Mouse (Mus musculus): ENCODE results near the gene Cdh5. TPM values are rescaled to one million over a fixed set of nuclear protein-coding genes. Genes with fewer than 3 reads are reported as not detected.

The Cdh5 gene
- polyA plus RNA-seq, 1 experiment from 2014 or later, result 18.0 TPM

DNA sequence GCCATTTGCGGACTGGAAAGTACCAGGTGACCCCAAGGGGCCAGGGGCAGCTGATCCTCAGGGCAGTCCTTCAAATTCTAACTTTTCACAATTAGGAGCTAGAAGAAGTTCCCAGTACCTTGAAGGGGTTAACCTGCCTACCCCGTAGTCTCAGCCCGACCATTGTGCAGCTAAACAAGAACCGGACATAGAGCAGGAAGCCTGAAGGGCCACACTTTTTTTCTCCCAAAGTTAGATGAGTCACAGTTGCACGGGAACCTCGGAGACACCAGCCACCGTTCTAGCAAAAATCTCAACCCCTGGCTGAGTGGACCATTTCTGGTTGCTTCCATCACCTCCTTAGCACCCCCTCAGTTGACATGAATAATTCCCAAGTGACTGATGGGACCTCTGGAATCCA is 2.0 kb downstream of the Cdh5 start:
- no peak overlapping the region for H3K9ac ChIP-seq (ENCODE audit: low read length)
- H3K9me3 ChIP-seq (ENCODE audit: control insufficient read depth, low read length), result no peaks in the 10 kb centered on the region
- no peak overlapping the region for H3K4me2 ChIP-seq
- no peaks in the 10 kb centered on the region for H3K27me3 ChIP-seq (ENCODE audit: control insufficient read depth, insufficient read depth, low read length)
- DNase-seq (ENCODE audit: low spot score, missing footprints) (no peak), ATAC-seq (ENCODE audit: low FRiP score) (no peak)
- H3K4me3 ChIP-seq (ENCODE audit: low read depth, low read length), result no peak overlapping the region
- WGBS, result 74% methylated on average over 7 of the region's 7 CpGs
- H3K27ac ChIP-seq (ENCODE audit: low read depth, low read length), result no peak overlapping the region
- H3K36me3 ChIP-seq (ENCODE audit: control insufficient read depth, insufficient read depth, low read length), result no peaks in the 10 kb centered on the region
- H3K4me1 ChIP-seq (ENCODE audit: control insufficient read depth, insufficient read depth, low read length), result no peaks in the 10 kb centered on the region; the same call in 1 of the 2 replicates

DNA sequence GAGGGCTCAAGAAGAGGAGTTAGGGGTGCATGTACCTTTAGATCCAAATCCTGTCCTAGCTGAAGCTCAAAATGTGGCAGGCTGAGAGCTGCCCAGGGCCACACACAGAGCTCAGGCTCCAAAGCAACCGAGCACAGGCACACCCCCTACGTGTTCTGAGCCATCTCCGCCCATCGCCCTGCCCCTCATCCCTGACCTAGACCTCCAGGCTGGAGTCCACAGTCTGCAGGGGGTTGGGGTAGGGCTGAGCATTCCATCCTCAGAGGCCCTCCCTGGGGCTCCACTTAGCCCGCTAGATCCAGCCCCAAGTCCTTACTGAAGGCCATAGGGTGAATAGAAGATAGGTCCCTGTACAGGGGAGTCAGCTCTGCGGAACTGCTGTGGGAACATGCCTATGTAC is 4.3 kb downstream of the Cdh5 start:
- Histone ChIP-seq H3K27ac (ENCODE audit: low read depth, low read length) (no peak overlapping the region), H3K36me3 (ENCODE audit: control insufficient read depth, insufficient read depth, low read length) (no peaks in the 10 kb centered on the region), H3K4me3 (ENCODE audit: low read depth, low read length) (no peak overlapping the region), H3K27me3 (ENCODE audit: control insufficient read depth, insufficient read depth, low read length) (no peaks in the 10 kb centered on the region), H3K9ac (ENCODE audit: low read length) (no peak overlapping the region), H3K4me2 (no peak overlapping the region), H3K4me1 (ENCODE audit: control insufficient read depth, insufficient read depth, low read length) (no peaks in the 10 kb centered on the region; the same call in 1 of the 2 replicates), H3K9me3 (ENCODE audit: control insufficient read depth, low read length) (no peaks in the 10 kb centered on the region)
- 49% methylated on average over 6 of the region's 6 CpGs for WGBS
- DNase-seq (ENCODE audit: low spot score, missing footprints) (no peak), ATAC-seq (ENCODE audit: low FRiP score) (no peak)

DNA sequence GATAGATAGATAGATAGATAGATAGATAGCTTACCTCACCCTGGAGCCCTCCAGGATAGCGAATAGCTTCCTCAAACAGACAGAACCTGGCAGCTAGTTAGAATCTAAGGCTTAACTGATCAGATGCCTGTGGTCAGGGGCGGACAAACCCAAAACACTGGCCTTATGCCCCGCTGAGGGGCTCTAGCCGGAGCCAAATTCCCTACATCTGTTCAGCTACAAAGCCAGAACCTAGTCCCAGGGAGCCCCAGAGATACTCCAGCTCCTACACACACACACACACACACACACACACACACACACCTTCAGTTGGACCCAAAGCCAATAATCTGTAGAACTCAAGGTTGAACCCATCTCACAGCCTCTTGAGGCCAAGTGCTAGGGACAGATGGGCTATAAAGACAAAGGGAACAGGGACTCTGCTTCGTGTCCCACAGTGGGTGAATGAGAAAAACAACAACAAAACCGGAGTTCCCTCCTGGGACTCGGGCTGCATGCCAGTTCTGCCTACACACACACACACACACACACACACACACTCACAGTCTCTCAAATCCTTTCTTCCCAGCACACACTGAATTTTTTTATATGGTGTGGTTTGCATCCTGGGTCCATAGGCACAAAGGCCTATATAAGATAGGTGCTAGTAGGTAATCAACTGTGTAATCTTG is 5.0 kb downstream of the Cdh5 start:
- Histone ChIP-seq H3K27me3 (ENCODE audit: control insufficient read depth, insufficient read depth, low read length) (no peaks in the 10 kb centered on the region), H3K9me3 (ENCODE audit: control insufficient read depth, low read length) (no peaks in the 10 kb centered on the region), H3K4me1 (ENCODE audit: control insufficient read depth, insufficient read depth, low read length) (no peaks in the 10 kb centered on the region; the same call in 1 of the 2 replicates), H3K36me3 (ENCODE audit: control insufficient read depth, insufficient read depth, low read length) (no peaks in the 10 kb centered on the region), H3K27ac (ENCODE audit: low read depth, low read length) (no peak overlapping the region), H3K9ac (ENCODE audit: low read length) (no peak overlapping the region), H3K4me2 (no peak overlapping the region), H3K4me3 (ENCODE audit: low read depth, low read length) (no peak overlapping the region)
- WGBS, result 69% methylated on average over 7 of the region's 7 CpGs
- DNase-seq (ENCODE audit: low spot score, missing footprints) (no peak), ATAC-seq (ENCODE audit: low FRiP score) (no peak)

DNA sequence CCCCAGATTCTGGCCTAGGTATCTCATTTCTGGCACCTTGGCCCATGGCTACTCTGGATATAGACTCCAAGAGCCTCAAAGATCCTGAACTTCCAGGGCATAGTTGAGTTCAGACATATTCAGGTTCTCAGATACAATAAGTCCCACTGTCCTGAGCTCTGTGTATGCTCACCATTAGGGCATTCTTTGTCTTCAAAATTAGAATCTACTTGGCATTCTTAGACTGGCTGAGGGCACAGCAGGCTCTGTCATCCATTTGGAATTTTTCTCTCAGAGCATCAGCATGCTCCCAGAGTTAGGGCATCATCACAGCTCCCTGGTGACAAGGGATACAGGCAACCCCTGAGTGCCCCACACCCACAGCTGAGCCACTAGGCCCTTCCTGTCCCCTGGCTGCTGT is 5.7 kb downstream of the Cdh5 start:
- no peaks in the 10 kb centered on the region; the same call in 1 of the 2 replicates for H3K4me1 ChIP-seq (ENCODE audit: control insufficient read depth, insufficient read depth, low read length)
- no peaks in the 10 kb centered on the region for H3K9me3 ChIP-seq (ENCODE audit: control insufficient read depth, low read length)
- no peak overlapping the region for H3K4me3 ChIP-seq (ENCODE audit: low read depth, low read length)
- H3K9ac ChIP-seq (ENCODE audit: low read length), result no peak overlapping the region
- ATAC-seq (ENCODE audit: low FRiP score) (no peak), DNase-seq (ENCODE audit: low spot score, missing footprints) (no peak)
- H3K27me3 ChIP-seq (ENCODE audit: control insufficient read depth, insufficient read depth, low read length), result no peaks in the 10 kb centered on the region
- no peaks in the 10 kb centered on the region for H3K36me3 ChIP-seq (ENCODE audit: control insufficient read depth, insufficient read depth, low read length)
- no peak overlapping the region for H3K27ac ChIP-seq (ENCODE audit: low read depth, low read length)
- H3K4me2 ChIP-seq, result no peak overlapping the region

DNA sequence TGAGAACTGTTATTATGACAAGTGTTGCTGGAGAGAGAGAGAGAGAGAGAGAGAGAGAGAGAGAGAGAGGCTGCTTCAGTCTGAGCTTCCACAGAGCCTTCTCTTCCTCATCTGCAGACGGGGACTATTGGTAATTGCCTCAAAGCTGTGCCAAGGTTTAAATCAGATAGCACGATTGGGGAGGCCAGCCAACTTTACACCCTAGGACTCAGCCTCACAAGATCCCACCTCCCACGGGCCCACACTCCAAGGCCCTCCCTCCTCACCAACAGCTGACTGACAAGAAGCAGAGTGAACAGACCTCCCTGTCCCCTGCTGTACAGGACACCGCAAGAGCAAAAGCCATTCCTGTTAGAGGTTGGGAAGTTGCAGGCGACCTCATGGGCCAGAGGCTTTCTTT is 6.6 kb downstream of the Cdh5 start:
- no peak overlapping the region for H3K9ac ChIP-seq (ENCODE audit: low read length)
- DNase-seq (ENCODE audit: low spot score, missing footprints) (no peak), ATAC-seq (ENCODE audit: low FRiP score) (no peak)
- no peaks in the 10 kb centered on the region for H3K36me3 ChIP-seq (ENCODE audit: control insufficient read depth, insufficient read depth, low read length)
- H3K27me3 ChIP-seq (ENCODE audit: control insufficient read depth, insufficient read depth, low read length), result no peaks in the 10 kb centered on the region
- H3K4me3 ChIP-seq (ENCODE audit: low read depth, low read length), result no peak overlapping the region
- no peaks in the 10 kb centered on the region; the same call in 1 of the 2 replicates for H3K4me1 ChIP-seq (ENCODE audit: control insufficient read depth, insufficient read depth, low read length)
- no peaks in the 10 kb centered on the region for H3K9me3 ChIP-seq (ENCODE audit: control insufficient read depth, low read length)
- no peak overlapping the region for H3K27ac ChIP-seq (ENCODE audit: low read depth, low read length)
- H3K4me2 ChIP-seq, result no peak overlapping the region
- WGBS, result 54% methylated on average over 5 of the region's 5 CpGs

DNA sequence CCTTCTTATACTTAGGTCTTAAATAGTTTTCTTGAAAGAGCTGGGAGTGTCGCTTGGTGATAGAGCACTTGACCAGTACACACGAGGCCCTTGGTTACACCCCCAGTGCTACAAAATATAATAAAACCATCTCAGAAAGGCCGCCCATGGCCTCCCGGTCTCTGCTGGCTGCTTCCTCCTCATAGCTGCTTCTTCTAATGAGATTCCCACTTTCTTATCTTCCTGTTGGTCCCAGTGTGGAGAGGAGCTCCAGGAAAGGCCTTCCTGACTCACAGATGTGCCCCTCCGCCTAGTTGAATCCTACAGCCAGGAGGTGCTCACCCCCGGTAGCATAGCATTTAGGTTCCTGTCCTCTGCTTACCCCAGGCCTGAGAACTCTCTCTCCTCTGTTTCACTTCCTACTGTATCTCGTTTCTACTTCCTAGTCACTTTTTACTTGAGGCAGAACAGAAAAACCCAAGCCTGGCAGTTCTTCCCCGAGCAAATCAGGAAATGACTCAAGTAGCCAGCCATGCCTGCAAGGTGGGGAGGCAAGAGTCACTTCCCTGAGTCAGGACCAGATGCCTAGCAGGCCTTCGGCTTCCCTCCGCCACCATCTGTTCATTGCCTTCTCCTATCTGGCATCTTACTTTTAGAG is 9.2 kb downstream of the Cdh5 start:
- H3K4me3 ChIP-seq (ENCODE audit: low read depth, low read length), result no peak overlapping the region
- H3K9ac ChIP-seq (ENCODE audit: low read length), result no peak overlapping the region
- no peak overlapping the region for H3K27ac ChIP-seq (ENCODE audit: low read depth, low read length)
- no peaks in the 10 kb centered on the region for H3K36me3 ChIP-seq (ENCODE audit: control insufficient read depth, insufficient read depth, low read length)
- H3K9me3 ChIP-seq (ENCODE audit: control insufficient read depth, low read length), result no peaks in the 10 kb centered on the region
- no peaks in the 10 kb centered on the region; the same call in 1 of the 2 replicates for H3K4me1 ChIP-seq (ENCODE audit: control insufficient read depth, insufficient read depth, low read length)
- DNase-seq (ENCODE audit: low spot score, missing footprints) (no peak), ATAC-seq (ENCODE audit: low FRiP score) (no peak)
- H3K4me2 ChIP-seq, result no peak overlapping the region
- 88% methylated on average over 10 of the region's 10 CpGs for WGBS
- H3K27me3 ChIP-seq (ENCODE audit: control insufficient read depth, insufficient read depth, low read length), result no peaks in the 10 kb centered on the region

DNA sequence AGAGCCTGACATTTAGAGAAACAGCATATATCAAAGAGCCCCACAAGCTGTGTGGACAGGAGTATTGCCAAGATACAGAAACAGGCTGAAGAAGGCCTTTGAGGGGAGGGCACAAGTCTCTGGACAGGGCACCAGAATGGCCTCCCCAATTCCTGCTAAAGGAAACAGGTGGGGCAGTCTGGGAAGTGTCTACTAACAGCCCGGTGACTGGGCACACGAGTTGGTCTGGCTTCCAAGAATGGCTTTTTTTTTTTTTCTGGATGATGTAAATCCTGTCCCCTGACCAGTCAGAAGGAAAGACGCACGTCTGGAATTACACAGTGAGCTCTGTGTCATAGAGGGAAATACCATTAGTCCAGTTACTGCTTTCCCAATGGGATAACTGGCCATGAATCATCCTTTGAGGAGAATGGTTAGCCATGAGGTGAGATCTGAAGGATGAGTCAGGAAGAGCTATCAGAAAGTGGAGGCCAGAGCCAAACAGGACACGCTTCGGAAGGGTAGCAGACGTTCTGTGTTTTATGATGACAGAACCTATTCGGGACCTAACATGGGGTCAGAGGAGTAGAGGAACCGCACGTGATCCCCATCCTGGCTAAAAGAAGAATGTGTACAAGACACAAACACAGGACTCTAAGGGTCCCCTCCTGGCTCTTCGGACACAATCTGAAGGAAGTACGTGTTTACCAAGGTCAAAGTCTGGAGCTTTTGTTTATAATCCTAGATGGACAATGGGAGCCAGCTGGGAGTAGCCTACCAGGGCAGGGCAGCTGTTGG is 20.4 kb downstream of the Cdh5 start:
- H3K27me3 ChIP-seq (ENCODE audit: control insufficient read depth, insufficient read depth, low read length), result no peaks in the 10 kb centered on the region
- H3K9me3 ChIP-seq (ENCODE audit: control insufficient read depth, low read length), result no peaks in the 10 kb centered on the region
- H3K27ac ChIP-seq (ENCODE audit: low read depth, low read length), result no peak overlapping the region
- ATAC-seq (ENCODE audit: low FRiP score) (no peak), DNase-seq (ENCODE audit: low spot score, missing footprints) (no peak)
- no peak overlapping the region for H3K4me3 ChIP-seq (ENCODE audit: low read depth, low read length)
- no peaks in the 10 kb centered on the region for H3K4me1 ChIP-seq (ENCODE audit: control insufficient read depth, insufficient read depth, low read length)
- no peak overlapping the region for H3K4me2 ChIP-seq
- WGBS, result 88% methylated on average over 12 of the region's 12 CpGs
- H3K36me3 ChIP-seq (ENCODE audit: control insufficient read depth, insufficient read depth, low read length), result no peaks in the 10 kb centered on the region
- H3K9ac ChIP-seq (ENCODE audit: low read length), result no peak overlapping the region

DNA sequence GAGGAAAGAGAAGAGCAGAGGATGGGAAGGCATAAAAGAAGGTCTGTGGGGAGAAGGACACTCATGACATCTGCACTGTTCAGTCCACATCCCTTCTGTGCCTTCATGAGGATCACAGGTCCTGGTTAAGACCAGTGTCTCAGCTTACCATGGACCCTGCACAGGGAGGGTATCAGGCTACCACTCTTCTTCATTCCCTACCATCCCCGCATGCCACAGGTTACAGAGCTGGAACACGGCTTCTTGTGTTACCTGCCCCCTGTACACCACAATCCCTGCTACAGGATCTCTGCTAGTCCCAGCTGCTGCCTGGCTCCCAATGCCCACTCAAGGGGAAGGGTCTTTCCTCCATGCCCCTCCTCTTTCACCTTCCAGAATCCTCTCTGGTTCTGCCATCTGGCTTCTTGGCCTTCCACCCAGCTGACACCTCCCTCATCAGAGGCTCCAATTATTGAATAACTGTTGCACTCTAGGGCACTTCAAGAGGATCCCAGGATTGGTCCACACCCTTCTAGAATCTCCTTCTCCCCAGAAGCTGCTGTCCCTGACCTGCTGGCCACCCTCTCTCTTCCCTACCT is 21.7 kb downstream of the Cdh5 start:
- no peak for ATAC-seq (ENCODE audit: low FRiP score)
- H3K9me3 ChIP-seq (ENCODE audit: control insufficient read depth, low read length), result no peaks in the 10 kb centered on the region
- H3K4me2 ChIP-seq, result no peak overlapping the region
- no peaks in the 10 kb centered on the region for H3K4me1 ChIP-seq (ENCODE audit: control insufficient read depth, insufficient read depth, low read length)
- no peak overlapping the region for H3K9ac ChIP-seq (ENCODE audit: low read length)
- H3K4me3 ChIP-seq (ENCODE audit: low read depth, low read length), result no peak overlapping the region
- WGBS, result 80% methylated on average over 2 of the region's 2 CpGs
- H3K36me3 ChIP-seq (ENCODE audit: control insufficient read depth, insufficient read depth, low read length), result no peaks in the 10 kb centered on the region
- no peak overlapping the region for H3K27ac ChIP-seq (ENCODE audit: low read depth, low read length)
- no peak for DNase-seq (ENCODE audit: low spot score, missing footprints)
- no peaks in the 10 kb centered on the region for H3K27me3 ChIP-seq (ENCODE audit: control insufficient read depth, insufficient read depth, low read length)

DNA sequence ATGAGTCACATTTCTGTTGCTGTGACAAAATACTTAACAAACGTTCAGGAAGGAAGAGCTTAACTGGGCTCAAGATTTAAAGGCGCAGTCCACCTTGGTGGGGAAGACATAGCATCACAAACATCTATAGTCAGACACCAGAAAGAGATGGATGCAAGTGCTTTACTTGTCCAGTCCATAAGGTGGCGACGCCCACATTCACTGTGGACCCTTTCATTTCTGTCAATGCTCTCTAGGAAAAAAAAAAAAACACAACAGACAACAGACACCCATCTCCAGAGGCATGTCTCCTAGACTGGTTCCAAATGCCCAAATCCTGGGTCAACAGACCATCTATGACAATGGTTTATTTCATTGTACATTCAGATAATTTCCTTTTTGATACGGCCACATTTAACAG is 23.1 kb downstream of the Cdh5 start:
- WGBS, result 82% methylated on average over 5 of the region's 5 CpGs
- no peak for ATAC-seq (ENCODE audit: low FRiP score)
- no peak for DNase-seq (ENCODE audit: low spot score, missing footprints)

More for the DNA sequence above, 23.1 kb downstream of the Cdh5 start:
- Histone ChIP-seq H3K27me3 (ENCODE audit: control insufficient read depth, insufficient read depth, low read length) (no peaks in the 10 kb centered on the region), H3K9ac (ENCODE audit: low read length) (no peak overlapping the region), H3K4me3 (ENCODE audit: low read depth, low read length) (no peak overlapping the region), H3K27ac (ENCODE audit: low read depth, low read length) (no peak overlapping the region), H3K4me2 (no peak overlapping the region), H3K4me1 (ENCODE audit: control insufficient read depth, insufficient read depth, low read length) (no peaks in the 10 kb centered on the region), H3K9me3 (ENCODE audit: control insufficient read depth, low read length) (no peaks in the 10 kb centered on the region), H3K36me3 (ENCODE audit: control insufficient read depth, insufficient read depth, low read length) (no peaks in the 10 kb centered on the region)
